Mouse (Mus musculus): ENCODE results near the gene Adcy9.

Gene Adcy9

GRCm38 (mm10) chr16:4414881-4415585, 5.3 kb downstream of the Adcy9 start:
- H3K36me3 ChIP-seq (ENCODE audit: insufficient read depth, low read length), result peaks cover 14% of the 10 kb centered on the region
- H3K9me3 ChIP-seq (ENCODE audit: low read length), result no peaks in the 10 kb centered on the region
- H3K4me3 ChIP-seq (replicated peaks; ENCODE audit: low read length), result no peak overlapping the region
- TF ChIP-seq CTCF (conservative IDR thresholded peaks at IDR 0.05; ENCODE audit: low read length) (no peak), POU5F1 (IDR thresholded peaks at IDR 0.05; ENCODE audit: borderline replicate concordance, low read length) (no peak), NANOG (IDR thresholded peaks at IDR 0.05; ENCODE audit: borderline replicate concordance, low read length) (no peak)
- peaks cover 37% of the 10 kb centered on the region for H3K27me3 ChIP-seq (ENCODE audit: insufficient read depth, low read length)
- H3K4me1 ChIP-seq (replicated peaks; ENCODE audit: low read depth, low read length), result peaks cover 31% of the 10 kb centered on the region

GRCm38 (mm10) chr16:4413988-4414880, 6.1 kb downstream of the Adcy9 start:
- peaks cover 28% of the 10 kb centered on the region for H3K4me1 ChIP-seq (replicated peaks; ENCODE audit: low read depth, low read length)
- H3K27me3 ChIP-seq (ENCODE audit: insufficient read depth, low read length), result peaks cover 31% of the 10 kb centered on the region
- peaks cover 14% of the 10 kb centered on the region for H3K36me3 ChIP-seq (ENCODE audit: insufficient read depth, low read length)
- TF ChIP-seq CTCF (conservative IDR thresholded peaks at IDR 0.05; ENCODE audit: low read length) (no peak), POU5F1 (IDR thresholded peaks at IDR 0.05; ENCODE audit: borderline replicate concordance, low read length) (no peak), NANOG (IDR thresholded peaks at IDR 0.05; ENCODE audit: borderline replicate concordance, low read length) (no peak)
- H3K9me3 ChIP-seq (ENCODE audit: low read length), result no peaks in the 10 kb centered on the region
- no peak overlapping the region for H3K4me3 ChIP-seq (replicated peaks; ENCODE audit: low read length)

GRCm38 (mm10) chr16:4413301-4413700, 7.0 kb downstream of the Adcy9 start:
- H3K36me3 ChIP-seq (ENCODE audit: insufficient read depth, low read length), result peaks cover 12% of the 10 kb centered on the region
- peak overlapping the region; percentile 50 for H3K4me3 ChIP-seq (replicated peaks; ENCODE audit: low read length)
- peaks cover 21% of the 10 kb centered on the region for H3K27me3 ChIP-seq (ENCODE audit: insufficient read depth, low read length)
- TF ChIP-seq NANOG (IDR thresholded peaks at IDR 0.05; ENCODE audit: borderline replicate concordance, low read length) (no peak), CTCF (conservative IDR thresholded peaks at IDR 0.05; ENCODE audit: low read length) (no peak), POU5F1 (IDR thresholded peaks at IDR 0.05; ENCODE audit: borderline replicate concordance, low read length) (no peak)
- peaks cover 19% of the 10 kb centered on the region for H3K4me1 ChIP-seq (replicated peaks; ENCODE audit: low read depth, low read length)
- no peaks in the 10 kb centered on the region for H3K9me3 ChIP-seq (ENCODE audit: low read length)

GRCm38 (mm10) chr16:4412298-4412697, 8.0 kb downstream of the Adcy9 start:
- peaks cover 17% of the 10 kb centered on the region for H3K4me1 ChIP-seq (replicated peaks; ENCODE audit: low read depth, low read length)
- no peak overlapping the region for H3K4me3 ChIP-seq (replicated peaks; ENCODE audit: low read length)
- H3K27me3 ChIP-seq (ENCODE audit: insufficient read depth, low read length), result peaks cover 11% of the 10 kb centered on the region
- TF ChIP-seq NANOG (IDR thresholded peaks at IDR 0.05; ENCODE audit: borderline replicate concordance, low read length) (no peak), POU5F1 (IDR thresholded peaks at IDR 0.05; ENCODE audit: borderline replicate concordance, low read length) (no peak), CTCF (conservative IDR thresholded peaks at IDR 0.05; ENCODE audit: low read length) (no peak)
- H3K9me3 ChIP-seq (ENCODE audit: low read length), result no peaks in the 10 kb centered on the region
- H3K36me3 ChIP-seq (ENCODE audit: insufficient read depth, low read length), result 0 out of 2 replicates have a peak, but pooled peaks cover 2% of the 10 kb centered on the region

GRCm38 (mm10) chr16:4411296-4411695, 9.0 kb downstream of the Adcy9 start:
- Histone ChIP-seq H3K9me3 (ENCODE audit: low read length) (no peaks in the 10 kb centered on the region), H3K27me3 (ENCODE audit: insufficient read depth, low read length) (peaks cover 4% of the 10 kb centered on the region), H3K4me3 (replicated peaks; ENCODE audit: low read length) (no peak overlapping the region), H3K36me3 (ENCODE audit: insufficient read depth, low read length) (no peaks in the 10 kb centered on the region), H3K4me1 (replicated peaks; ENCODE audit: low read depth, low read length) (peaks cover 24% of the 10 kb centered on the region)
- TF ChIP-seq CTCF (conservative IDR thresholded peaks at IDR 0.05; ENCODE audit: low read length) (no peak), POU5F1 (IDR thresholded peaks at IDR 0.05; ENCODE audit: borderline replicate concordance, low read length) (no peak), NANOG (IDR thresholded peaks at IDR 0.05; ENCODE audit: borderline replicate concordance, low read length) (no peak)

- TF ChIP-seq POU5F1 (IDR thresholded peaks at IDR 0.05; ENCODE audit: borderline replicate concordance, low read length), result no peak
- TF ChIP-seq NANOG (IDR thresholded peaks at IDR 0.05; ENCODE audit: borderline replicate concordance, low read length), result no peak
- TF ChIP-seq CTCF (conservative IDR thresholded peaks at IDR 0.05; ENCODE audit: low read length), result no peak
- H3K9me3 ChIP-seq (ENCODE audit: low read length), result no peaks in the 10 kb centered on the region
- no peak overlapping the region for H3K4me3 ChIP-seq (replicated peaks; ENCODE audit: low read length)
- no peaks in the 10 kb centered on the region for H3K36me3 ChIP-seq (ENCODE audit: insufficient read depth, low read length)
- no peaks in the 10 kb centered on the region for H3K27me3 ChIP-seq (ENCODE audit: insufficient read depth, low read length)
- peaks cover 23% of the 10 kb centered on the region for H3K4me1 ChIP-seq (replicated peaks; ENCODE audit: low read depth, low read length)
These were observed 12.8 kb downstream of the Adcy9 start for GRCm38 (mm10) chr16:4407536-4407935.

GRCm38 (mm10) chr16:4406706-4407105, 13.6 kb downstream of the Adcy9 start:
- Histone ChIP-seq H3K4me1 (replicated peaks; ENCODE audit: low read depth, low read length) (peaks cover 23% of the 10 kb centered on the region), H3K9me3 (ENCODE audit: low read length) (no peaks in the 10 kb centered on the region), H3K36me3 (ENCODE audit: insufficient read depth, low read length) (no peaks in the 10 kb centered on the region), H3K4me3 (replicated peaks; ENCODE audit: low read length) (no peak overlapping the region), H3K27me3 (ENCODE audit: insufficient read depth, low read length) (no peaks in the 10 kb centered on the region)
- TF ChIP-seq NANOG (IDR thresholded peaks at IDR 0.05; ENCODE audit: borderline replicate concordance, low read length) (no peak), POU5F1 (IDR thresholded peaks at IDR 0.05; ENCODE audit: borderline replicate concordance, low read length) (no peak), CTCF (conservative IDR thresholded peaks at IDR 0.05; ENCODE audit: low read length) (no peak)

GRCm38 (mm10) chr16:4406047-4406586, 14.2 kb downstream of the Adcy9 start:
- no peaks in the 10 kb centered on the region for H3K36me3 ChIP-seq (ENCODE audit: insufficient read depth, low read length)
- TF ChIP-seq POU5F1 (IDR thresholded peaks at IDR 0.05; ENCODE audit: borderline replicate concordance, low read length), result no peak
- TF ChIP-seq CTCF (conservative IDR thresholded peaks at IDR 0.05; ENCODE audit: low read length), result no peak
- no peak for TF ChIP-seq NANOG (IDR thresholded peaks at IDR 0.05; ENCODE audit: borderline replicate concordance, low read length)
- H3K4me3 ChIP-seq (replicated peaks; ENCODE audit: low read length), result no peak overlapping the region
- no peaks in the 10 kb centered on the region for H3K27me3 ChIP-seq (ENCODE audit: insufficient read depth, low read length)
- H3K4me1 ChIP-seq (replicated peaks; ENCODE audit: low read depth, low read length), result peaks cover 23% of the 10 kb centered on the region
- H3K9me3 ChIP-seq (ENCODE audit: low read length), result no peaks in the 10 kb centered on the region

Measured in E14TG2a.4 (cell line).